Mouse (Mus musculus) hindbrain, embryonic 14.5 days (tissue): ENCODE measurements at regions not wholly inside any gene's neighbourhood (a gene's known extent, or its start where the extent isn't known, plus 50 kb on each side); places are given as distances from the start of the nearest gene placed in this dataset.

ENCODE experiments used
- ATAC-seq: fragments of 200-750 bp; cut with Nextera tagmentation; 2 replicates; pipeline ENCODE4 v1.8.0; 2017; ENCODE audit warnings: moderate number of reproducible peaks, mild to moderate bottlenecking, moderate TSS enrichment, moderate library complexity; ENCODE audit not compliant: low FRiP score
- DNase-seq: peaks from one replicate; pipeline ENCODE4 v3.0.0-alpha.2; 2015; ENCODE audit warnings: low spot score
- H3K27ac ChIP-seq: fragments of 300-500 bp; sonication (generic); 2 replicates; pipeline ENCODE4 v1.5.1; 2014; ENCODE audit warnings: mild to moderate bottlenecking, moderate library complexity
- H3K27me3 ChIP-seq: fragments of 300-500 bp; sonication (generic); 2 replicates; pipeline ENCODE4 v1.6.1; 2014; ENCODE audit warnings: mild to moderate bottlenecking, low read length, mixed read lengths; ENCODE audit not compliant: control insufficient read depth, insufficient read depth
- H3K36me3 ChIP-seq: fragments of 300-500 bp; sonication (generic); replicated peaks from 2 replicates; pipeline ENCODE4 v1.6.1; 2014; ENCODE audit not compliant: control insufficient read depth, insufficient read depth
- H3K4me1 ChIP-seq: fragments of 300-500 bp; sonication (generic); replicated peaks from 2 replicates; pipeline ENCODE4 v1.6.1; 2014; ENCODE audit warnings: antibody characterized with exemption, low read length, mixed read lengths; ENCODE audit not compliant: control insufficient read depth, insufficient read depth
- H3K4me2 ChIP-seq: fragments of 300-500 bp; sonication (generic); replicated peaks from 2 replicates; pipeline ENCODE4 v1.6.1; 2014; ENCODE audit warnings: mild to moderate bottlenecking, moderate library complexity
- H3K4me3 ChIP-seq: fragments of 300-500 bp; sonication (generic); replicated peaks from 2 replicates; pipeline ENCODE4 v1.5.1; 2014; ENCODE audit warnings: mild to moderate bottlenecking, low read length
- H3K9ac ChIP-seq: fragments of 300-500 bp; sonication (generic); 2 replicates; pipeline ENCODE4 v1.6.1; 2014
- H3K9me3 ChIP-seq: fragments of 300-500 bp; sonication (generic); 2 replicates; pipeline ENCODE4 v1.6.1; 2016; ENCODE audit warnings: low read length; ENCODE audit not compliant: control insufficient read depth
- WGBS: fragments of 180-500 bp; shearing (Covaris S2); extraction: QIAGEN DNeasy Blood & Tissue Kit; methylation state at CpG from one replicate; pipeline ENCODE4 v1.1.7; 2014; 5-methylcytosine and 5-hydroxymethylcytosine counted together

DNA sequence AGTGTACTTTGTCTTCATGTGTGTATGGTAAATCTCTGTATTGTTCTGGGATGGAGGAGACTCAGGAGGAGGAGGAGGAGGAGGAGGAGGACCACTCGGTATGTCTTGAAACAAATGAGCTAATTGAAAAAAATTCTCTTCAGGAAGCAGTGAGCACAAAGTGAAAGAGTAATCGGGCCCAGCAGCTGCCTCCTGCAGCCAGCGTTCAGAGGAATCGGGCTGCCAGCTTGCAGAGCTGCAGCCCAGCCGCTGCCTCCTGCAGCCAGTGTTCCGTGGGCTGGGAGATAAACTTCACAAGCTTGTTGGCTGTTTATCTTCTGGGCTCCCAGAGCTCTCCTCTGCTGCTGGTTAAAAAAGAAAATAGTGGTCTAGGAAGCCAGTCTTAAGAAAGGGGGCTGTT, 74.9 kb upstream of the Zfp217 start:
- ATAC-seq, result no peak
- H3K9ac ChIP-seq, result peak overlapping the region; percentile 28; the same call in 1 of the 2 replicates
- H3K4me1 ChIP-seq, result peaks cover 47% of the 10 kb centered on the region
- WGBS, result 2% methylated on average over 6 of the region's 6 CpGs
- no peak overlapping the region for H3K4me3 ChIP-seq
- H3K36me3 ChIP-seq, result no peaks in the 10 kb centered on the region
- H3K27me3 ChIP-seq, result no peaks in the 10 kb centered on the region
- DNase-seq, result peak; percentile 51
- no peaks in the 10 kb centered on the region for H3K9me3 ChIP-seq
- peak overlapping the region; percentile 58 for H3K27ac ChIP-seq
- H3K4me2 ChIP-seq, result peak overlapping the region; percentile 51

DNA sequence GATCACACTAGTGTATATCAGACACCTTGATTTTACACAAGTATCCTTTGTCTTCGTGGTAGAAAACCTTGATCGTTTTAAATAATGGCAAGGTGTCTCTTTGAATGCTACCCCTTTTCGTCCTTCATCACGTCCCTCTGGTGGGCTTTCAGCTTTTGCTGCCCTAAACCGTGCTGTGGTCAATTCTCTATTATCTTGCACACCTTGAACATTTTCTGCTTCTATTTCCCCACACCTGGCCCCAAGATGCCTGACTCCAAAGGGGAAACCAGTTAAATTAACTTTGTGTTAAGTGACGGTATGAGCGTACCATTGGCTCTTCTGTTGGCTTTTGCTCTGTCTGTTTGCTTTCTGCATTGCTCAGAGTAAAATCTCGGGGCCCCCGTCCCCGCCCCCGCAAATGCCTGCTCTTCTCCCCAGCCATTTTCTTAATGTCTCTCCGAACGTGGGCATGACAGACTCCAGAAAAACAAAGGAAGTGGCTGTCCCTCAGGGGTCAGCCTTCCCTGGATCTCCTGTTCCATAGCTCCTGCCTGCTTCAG, 74.2 kb upstream of the Zfp217 start:
- no peak for DNase-seq
- 0 out of 2 replicates have a peak overlapping the region, but pooled peaks have one; percentile 28 for H3K9ac ChIP-seq
- H3K4me1 ChIP-seq, result peaks cover 48% of the 10 kb centered on the region

DNA sequence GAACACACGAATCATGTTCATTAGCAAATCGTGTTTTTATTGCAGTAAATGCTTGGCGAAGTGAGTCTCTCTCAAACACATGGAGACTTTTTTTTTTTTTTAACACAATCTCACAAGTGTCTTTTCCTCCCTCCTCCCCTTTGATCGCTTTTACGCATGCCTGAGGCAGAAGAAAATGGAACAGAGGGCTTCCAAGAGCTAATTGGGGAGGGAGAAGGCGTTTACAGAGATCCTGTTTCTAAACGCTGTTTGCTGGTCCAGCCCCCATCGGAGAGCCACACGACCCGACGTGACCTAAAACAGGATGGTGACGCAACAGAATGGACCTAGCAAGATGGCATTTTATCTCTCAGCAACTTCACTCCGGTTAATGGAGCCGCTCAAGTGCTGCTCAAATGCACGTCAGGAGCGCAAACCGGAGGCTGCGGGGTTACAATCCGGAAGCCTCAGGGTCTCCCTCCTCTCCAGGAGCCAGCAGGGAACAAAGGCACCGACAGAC, 73.0 kb upstream of the Zfp217 start:
- Histone ChIP-seq H3K4me3 (peak overlapping the region; percentile 22), H3K9me3 (no peaks in the 10 kb centered on the region), H3K27me3 (no peaks in the 10 kb centered on the region), H3K27ac (peak overlapping the region; percentile 86), H3K4me1 (peaks cover 48% of the 10 kb centered on the region), H3K9ac (peak overlapping the region; percentile 42), H3K4me2 (peak overlapping the region; percentile 51), H3K36me3 (no peaks in the 10 kb centered on the region)
- WGBS, result 1% methylated on average over 20 of the region's 20 CpGs
- peak; percentile 49 for DNase-seq
- ATAC-seq, result no peak; the same call in 1 of the 2 replicates

More for the DNA sequence above, 74.2 kb upstream of the Zfp217 start:
- no peaks in the 10 kb centered on the region for H3K27me3 ChIP-seq
- peak overlapping the region; percentile 32; the same call in 1 of the 2 replicates for H3K27ac ChIP-seq
- peak overlapping the region; percentile 51 for H3K4me2 ChIP-seq
- H3K9me3 ChIP-seq, result no peaks in the 10 kb centered on the region
- WGBS, result 8% methylated on average over 13 of the region's 13 CpGs
- no peak overlapping the region for H3K4me3 ChIP-seq
- no peaks in the 10 kb centered on the region for H3K36me3 ChIP-seq
- ATAC-seq, result no peak

DNA sequence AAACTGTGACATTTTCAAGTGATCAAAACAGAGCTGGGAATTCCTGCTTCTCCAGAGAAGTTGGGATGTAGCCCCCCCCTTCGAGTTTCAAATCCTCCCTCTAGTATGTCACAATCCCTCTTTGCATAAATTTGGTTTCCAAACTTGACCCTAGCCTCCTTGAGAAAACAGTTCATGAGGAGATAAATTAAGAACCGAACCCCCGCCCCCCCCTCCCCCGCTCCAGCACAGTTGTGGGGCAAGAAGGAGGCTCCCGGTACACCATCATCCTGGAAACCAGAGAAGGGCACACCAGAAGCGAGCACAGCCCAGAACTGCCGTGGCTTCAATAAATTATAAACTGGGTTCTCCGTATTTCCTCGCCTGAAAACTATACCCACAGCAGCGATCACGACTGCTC, 72.5 kb upstream of the Zfp217 start:
- Histone ChIP-seq H3K9ac (peak overlapping the region; percentile 42; the same call in 1 of the 2 replicates), H3K4me3 (peak overlapping the region; percentile 22), H3K4me2 (peak overlapping the region; percentile 51), H3K36me3 (no peaks in the 10 kb centered on the region), H3K9me3 (no peaks in the 10 kb centered on the region), H3K27ac (peak overlapping the region; percentile 86), H3K27me3 (no peaks in the 10 kb centered on the region), H3K4me1 (peaks cover 48% of the 10 kb centered on the region)
- no peak for ATAC-seq
- 2% methylated on average over 11 of the region's 11 CpGs for WGBS
- no peak for DNase-seq

DNA sequence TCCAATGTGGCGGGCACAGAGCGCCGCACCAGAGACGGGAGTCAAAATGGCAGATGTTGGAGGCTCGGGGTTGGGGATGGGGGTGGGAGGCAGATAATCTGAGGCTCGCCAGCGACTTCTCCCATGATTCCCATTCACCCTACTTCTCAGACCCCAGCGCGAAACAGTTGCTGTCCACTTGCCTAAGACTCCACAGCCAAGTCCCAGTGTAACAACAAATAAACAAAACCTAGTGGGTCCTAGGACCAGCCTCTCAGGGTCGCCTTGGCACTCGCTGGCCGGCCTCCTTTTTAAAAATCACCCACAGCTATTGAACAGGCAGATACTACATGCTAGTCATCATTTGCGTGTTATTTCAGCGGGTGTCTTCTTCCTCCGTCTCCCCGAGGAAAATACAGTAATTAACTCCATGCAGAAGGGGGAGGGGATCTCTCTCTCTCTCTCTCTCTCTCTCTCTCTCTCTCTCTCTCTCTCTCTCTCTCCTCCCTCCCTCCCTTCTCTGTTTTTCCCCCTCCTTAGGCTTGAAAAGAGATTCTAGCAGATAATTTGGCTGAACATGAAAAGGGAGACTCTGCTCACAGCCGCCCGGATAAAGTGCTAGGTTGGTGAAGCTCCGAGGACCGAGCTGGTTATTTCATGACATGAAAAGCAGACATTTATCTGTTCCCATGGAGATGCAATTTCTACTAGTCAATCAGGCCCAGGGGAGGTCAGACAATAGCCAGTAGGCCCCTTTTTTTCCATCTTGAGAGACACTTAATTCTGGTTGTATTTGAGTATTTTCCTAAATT, 71.9 kb upstream of the Zfp217 start:
- 1% methylated on average over 20 of the region's 20 CpGs for WGBS
- H3K27ac ChIP-seq, result peak overlapping the region; percentile 86
- no peaks in the 10 kb centered on the region for H3K36me3 ChIP-seq
- H3K4me1 ChIP-seq, result peaks cover 48% of the 10 kb centered on the region
- peak overlapping the region; percentile 48 for H3K9ac ChIP-seq
- no peak; the same call in 1 of the 2 replicates for ATAC-seq
- H3K4me3 ChIP-seq, result peak overlapping the region; percentile 20
- H3K4me2 ChIP-seq, result peak overlapping the region; percentile 51
- peak; percentile 45 for DNase-seq
- no peaks in the 10 kb centered on the region for H3K9me3 ChIP-seq
- H3K27me3 ChIP-seq, result no peaks in the 10 kb centered on the region

DNA sequence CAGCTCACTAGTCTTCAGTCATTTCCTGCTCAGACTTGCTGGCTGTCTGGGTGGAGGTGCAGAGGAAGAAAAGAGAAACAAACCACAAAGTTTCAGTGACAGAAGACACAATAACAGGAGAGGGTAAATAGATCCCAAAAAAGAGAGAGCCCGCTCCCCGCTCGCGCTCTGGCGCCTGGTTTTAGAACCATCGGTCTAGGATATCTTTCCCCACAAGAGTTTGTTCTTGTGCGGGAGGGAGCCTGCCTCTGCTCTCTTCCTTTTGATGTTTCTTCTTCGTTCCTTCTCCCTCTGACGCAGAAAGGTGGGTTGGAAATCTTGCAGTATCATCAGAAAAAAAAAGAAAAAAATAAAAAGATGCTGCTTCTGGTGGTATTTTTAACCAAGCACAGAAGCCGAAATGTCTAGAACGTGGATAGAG, 71.3 kb upstream of the Zfp217 start:
- ATAC-seq, result no peak
- 4% methylated on average over 11 of the region's 11 CpGs for WGBS

DNA sequence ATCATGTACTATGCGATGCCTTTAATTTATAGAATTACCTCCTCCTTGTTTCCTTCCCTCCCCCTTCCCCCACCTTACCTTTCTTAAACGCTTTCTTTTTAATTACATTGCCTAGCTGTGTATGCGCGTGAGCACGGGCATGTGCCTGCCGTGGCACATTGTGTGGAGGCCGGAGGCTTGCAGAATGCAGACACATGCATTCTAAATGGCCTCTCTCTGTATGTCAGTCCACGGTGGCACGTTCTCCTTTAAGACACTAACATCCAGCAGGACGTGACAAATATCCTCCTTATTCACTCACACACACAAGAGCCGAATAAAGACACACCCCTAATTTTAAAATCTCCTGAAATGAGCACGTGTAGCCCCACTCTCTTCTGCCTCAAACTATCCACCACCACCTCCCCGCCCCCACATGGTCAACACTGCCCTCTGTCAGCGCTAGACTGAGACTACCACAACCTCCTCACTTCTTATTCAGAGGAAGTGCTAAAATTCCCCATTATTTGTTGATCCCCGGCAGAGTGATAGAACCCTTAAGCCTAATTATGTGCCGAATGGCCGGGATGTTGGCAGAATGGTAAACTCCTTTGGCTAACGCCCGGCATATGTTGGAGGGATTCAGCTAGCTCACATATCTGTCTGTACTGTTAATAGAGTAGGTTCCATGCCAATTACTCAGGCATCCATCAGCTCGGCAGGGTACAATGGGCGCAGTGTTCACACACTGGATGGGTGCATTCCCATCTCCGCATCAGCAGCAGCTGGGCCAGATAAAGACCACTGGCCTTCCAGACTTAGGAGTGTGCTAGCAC, 70.5 kb upstream of the Zfp217 start:
- Histone ChIP-seq H3K9me3 (no peaks in the 10 kb centered on the region), H3K4me1 (peaks cover 48% of the 10 kb centered on the region), H3K27me3 (no peaks in the 10 kb centered on the region), H3K4me2 (peak overlapping the region; percentile 51), H3K9ac (no peak overlapping the region), H3K4me3 (peak overlapping the region; percentile 4; the same call in 1 of the 2 replicates), H3K27ac (peak overlapping the region; percentile 86), H3K36me3 (no peaks in the 10 kb centered on the region)
- WGBS, result 5% methylated on average over 22 of the region's 22 CpGs
- DNase-seq (peak; percentile 64), ATAC-seq (peak; percentile 85)

More for the DNA sequence above, 71.3 kb upstream of the Zfp217 start:
- Histone ChIP-seq H3K9ac (peak overlapping the region; percentile 48), H3K36me3 (no peaks in the 10 kb centered on the region), H3K4me2 (peak overlapping the region; percentile 51), H3K4me3 (peak overlapping the region; percentile 20), H3K4me1 (peaks cover 48% of the 10 kb centered on the region), H3K9me3 (no peaks in the 10 kb centered on the region), H3K27me3 (no peaks in the 10 kb centered on the region), H3K27ac (peak overlapping the region; percentile 86)
- no peak for DNase-seq

DNA sequence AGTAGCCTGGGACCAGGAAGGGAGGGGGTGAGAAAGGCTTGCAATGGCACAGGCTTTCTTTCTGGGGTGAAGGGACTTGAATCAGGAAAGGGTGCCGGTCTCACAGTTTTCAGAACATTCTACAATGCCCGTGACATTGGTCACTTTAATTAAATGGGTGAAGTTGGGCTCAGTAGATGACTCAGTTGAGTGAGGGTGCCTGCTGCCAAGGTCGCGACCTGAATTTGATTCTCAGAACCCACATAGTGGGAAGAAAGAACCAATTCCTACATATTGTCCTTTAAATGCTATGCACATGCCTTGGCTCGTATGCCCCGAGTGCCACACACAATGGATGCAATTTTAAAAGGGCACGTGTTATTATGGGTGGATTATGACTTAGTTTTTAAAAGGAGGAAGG, 68.4 kb upstream of the Zfp217 start:
- DNase-seq (no peak), ATAC-seq (no peak)
- Histone ChIP-seq H3K27ac (no peak overlapping the region), H3K9me3 (no peaks in the 10 kb centered on the region), H3K9ac (no peak overlapping the region), H3K36me3 (no peaks in the 10 kb centered on the region), H3K4me2 (no peak overlapping the region), H3K4me3 (no peak overlapping the region), H3K4me1 (peaks cover 31% of the 10 kb centered on the region), H3K27me3 (no peaks in the 10 kb centered on the region)
- 84% methylated on average over 7 of the region's 7 CpGs for WGBS

DNA sequence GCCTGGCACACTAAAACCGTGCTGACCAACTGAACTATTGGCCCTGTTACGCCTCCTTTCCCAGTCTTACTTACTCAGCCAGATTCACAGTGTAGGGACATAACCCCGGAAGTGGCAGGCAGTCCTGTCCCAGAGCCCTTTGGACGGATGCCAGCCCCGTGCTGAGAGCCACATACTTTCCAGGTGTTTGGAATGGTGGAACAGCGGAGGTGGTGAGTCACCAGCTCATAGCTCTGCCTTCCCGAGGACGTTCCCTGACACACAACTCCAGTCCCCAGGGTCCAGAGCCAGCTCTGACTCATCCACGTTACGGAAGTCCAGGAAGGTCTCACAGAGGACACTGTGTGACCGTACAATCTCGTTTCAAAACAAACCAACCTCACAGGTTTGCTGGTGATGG, 61.2 kb upstream of the Zfp217 start:
- Histone ChIP-seq H3K36me3 (no peaks in the 10 kb centered on the region), H3K4me3 (no peak overlapping the region), H3K4me2 (no peak overlapping the region), H3K9me3 (no peaks in the 10 kb centered on the region), H3K4me1 (no peaks in the 10 kb centered on the region), H3K27ac (no peak overlapping the region), H3K27me3 (no peaks in the 10 kb centered on the region), H3K9ac (no peak overlapping the region)
- ATAC-seq (no peak), DNase-seq (no peak)
- WGBS, result 79% methylated on average over 12 of the region's 12 CpGs
